Mouse (Mus musculus) hindbrain, postnatal 0 days (tissue): ENCODE measurements around the gene Nptx1. TPM values are rescaled to one million over a fixed set of nuclear protein-coding genes. Genes with fewer than 3 reads are reported as not detected.
A peak's percentile ranks its signal among the peaks of the same experiment; 100 is the strongest.

Experiments used
- ATAC-seq: fragments of 200-750 bp; cut with Nextera tagmentation; 2 replicates; pipeline ENCODE4 v1.8.0; 2017; ENCODE audit warnings: mild to moderate bottlenecking, moderate TSS enrichment, moderate library complexity
- DNase-seq: peaks from one replicate; pipeline ENCODE4 v3.0.0-alpha.2; 2015; ENCODE audit warnings: low spot score
- H3K27ac ChIP-seq: fragments of 300-500 bp; sonication (generic); 2 replicates; pipeline ENCODE4 v1.5.1; 2014; ENCODE audit warnings: mild to moderate bottlenecking
- H3K27me3 ChIP-seq: fragments of 300-500 bp; sonication (generic); 2 replicates; pipeline ENCODE4 v1.6.1; 2014; ENCODE audit warnings: low read length, mixed read lengths; ENCODE audit not compliant: insufficient read depth
- H3K36me3 ChIP-seq: fragments of 300-500 bp; sonication (generic); 2 replicates; pipeline ENCODE4 v1.6.1; 2014; ENCODE audit warnings: low read length, mixed read lengths; ENCODE audit not compliant: insufficient read depth
- H3K4me1 ChIP-seq: fragments of 300-500 bp; sonication (generic); 2 replicates; pipeline ENCODE4 v1.6.1; 2014; ENCODE audit warnings: antibody characterized with exemption, low read length, mixed read lengths; ENCODE audit not compliant: insufficient read depth
- H3K4me2 ChIP-seq: fragments of 300-500 bp; sonication (generic); 2 replicates; pipeline ENCODE4 v1.6.1; 2014; ENCODE audit warnings: low read depth, mild to moderate bottlenecking, low read length, moderate library complexity, mixed read lengths
- H3K4me3 ChIP-seq: fragments of 300-500 bp; sonication (generic); 2 replicates; pipeline ENCODE4 v1.5.1; 2014; ENCODE audit warnings: low read length
- H3K9ac ChIP-seq: fragments of 300-500 bp; sonication (generic); replicated peaks from 2 replicates; pipeline ENCODE4 v1.6.1; 2014; ENCODE audit warnings: mild to moderate bottlenecking, low read length, moderate library complexity, mixed read lengths
- H3K9me3 ChIP-seq: fragments of 300-500 bp; sonication (generic); 2 replicates; pipeline ENCODE4 v1.6.1; 2016; ENCODE audit warnings: low read length, mixed read lengths
- CTCF ChIP-seq: IDR thresholded peaks from 2 replicates; pipeline ENCODE4 v1.5.1; 2016; ENCODE audit warnings: antibody characterized with exemption, control low read depth, low read depth
- WGBS: fragments of 180-500 bp; shearing (Covaris S2); extraction: QIAGEN DNeasy Blood & Tissue Kit; methylation state at CpG from one replicate; pipeline ENCODE4 v1.1.7; 2014; 5-methylcytosine and 5-hydroxymethylcytosine counted together
- polyA plus RNA-seq: library from polyadenylated mRNA; unstranded; fragments of >200 nt; fragmentation: Nextera tagmentation; extraction: Ambion mirVana; gene quantifications from 2 replicates; pipeline ENCODE4 v1.2.1, GENCODE M21; 2015
- total RNA-seq: library from RNA; depleted of rRNA; stranded (reverse); fragments of >200 nt; gene quantifications from 2 replicates; pipeline ENCODE4 v1.2.3, GENCODE M21; 2014

Nptx1 gene
- total and polyA plus RNA-seq, 2 experiments from 2014 or later, result 10.1 to 27.0 TPM

- ATAC-seq (no peak), DNase-seq (no peak)
- H3K4me3 ChIP-seq, result no peak overlapping the region
- H3K9me3 ChIP-seq, result no peaks in the 10 kb centered on the region
- no peak overlapping the region for H3K27ac ChIP-seq
- H3K27me3 ChIP-seq, result no peaks in the 10 kb centered on the region
- H3K36me3 ChIP-seq, result no peaks in the 10 kb centered on the region; the same call in 1 of the 2 replicates
- H3K9ac ChIP-seq, result no peak overlapping the region; the same call in 1 of the 2 replicates
- H3K4me1 ChIP-seq, result peaks cover under 1% of the 10 kb centered on the region; the same call in 1 of the 2 replicates
- TF ChIP-seq CTCF, result no peak
- 77% methylated on average over 9 of the region's 9 CpGs for WGBS
- no peak overlapping the region for H3K4me2 ChIP-seq
Measured at GRCm38 (mm10) chr11:119541082-119541481, 6.5 kb downstream of the Nptx1 start.

GRCm38 (mm10) chr11:119540560-119540959 is 7.0 kb downstream of the Nptx1 start:
- Histone ChIP-seq H3K27me3 (no peaks in the 10 kb centered on the region), H3K4me1 (no peaks in the 10 kb centered on the region; the same call in 1 of the 2 replicates), H3K9ac (no peak overlapping the region), H3K9me3 (no peaks in the 10 kb centered on the region), H3K27ac (no peak overlapping the region), H3K36me3 (no peaks in the 10 kb centered on the region; the same call in 1 of the 2 replicates), H3K4me3 (no peak overlapping the region), H3K4me2 (no peak overlapping the region)
- WGBS, result 74% methylated on average over 9 of the region's 9 CpGs
- no peak for DNase-seq
- ATAC-seq, result no peak
- TF ChIP-seq CTCF, result no peak

DNA sequence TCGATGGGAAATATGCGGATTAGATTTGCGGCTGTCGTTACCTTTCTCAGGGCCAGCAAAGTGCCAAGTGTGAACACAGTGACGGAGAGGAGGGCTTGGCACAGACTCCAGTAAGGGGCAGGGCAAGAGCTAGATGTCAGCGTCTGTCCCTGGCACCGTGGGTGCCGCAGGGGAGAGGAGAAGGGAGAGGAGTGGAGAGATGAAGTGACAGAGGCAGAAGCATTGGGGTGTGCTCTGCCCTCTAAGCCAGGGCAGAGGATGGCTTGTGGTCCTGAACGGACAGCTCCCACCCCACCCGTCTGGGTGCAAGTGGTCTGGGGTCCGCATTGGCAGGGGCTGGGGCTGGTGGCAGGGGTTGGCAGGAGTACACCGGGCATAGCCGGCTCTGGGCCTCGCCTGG is 7.6 kb downstream of the Nptx1 start:
- Histone ChIP-seq H3K27me3 (no peaks in the 10 kb centered on the region), H3K36me3 (no peaks in the 10 kb centered on the region; the same call in 1 of the 2 replicates), H3K27ac (no peak overlapping the region), H3K4me3 (no peak overlapping the region), H3K9ac (no peak overlapping the region), H3K9me3 (no peaks in the 10 kb centered on the region), H3K4me1 (no peaks in the 10 kb centered on the region; the same call in 1 of the 2 replicates), H3K4me2 (no peak overlapping the region)
- DNase-seq (no peak), ATAC-seq (no peak)
- TF ChIP-seq CTCF, result no peak
- WGBS, result 29% methylated on average over 14 of the region's 14 CpGs

DNA sequence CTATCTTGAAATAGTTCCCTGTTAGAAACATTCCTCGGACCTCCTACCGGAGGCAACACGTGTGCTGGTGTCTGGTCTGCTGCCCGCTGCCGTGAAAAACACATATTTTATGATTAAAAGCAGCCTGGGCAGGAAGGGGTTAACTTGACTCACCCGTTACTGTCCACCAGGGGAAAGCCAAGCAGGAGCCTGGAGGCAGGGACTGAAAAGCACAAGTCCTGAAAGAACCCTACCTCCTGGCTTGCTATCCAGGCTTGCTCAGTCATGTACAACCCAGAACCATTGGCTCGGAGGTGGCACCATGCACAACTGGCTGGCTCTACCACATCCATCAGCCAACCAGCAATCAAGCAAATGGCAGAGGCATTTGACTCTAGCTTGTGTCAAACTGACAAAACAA is 13.8 kb downstream of the Nptx1 start:
- Histone ChIP-seq H3K36me3 (no peaks in the 10 kb centered on the region), H3K9ac (no peak overlapping the region), H3K9me3 (no peaks in the 10 kb centered on the region), H3K4me2 (no peak overlapping the region), H3K4me3 (no peak overlapping the region), H3K4me1 (peaks cover 3% of the 10 kb centered on the region; the same call in 1 of the 2 replicates), H3K27me3 (no peaks in the 10 kb centered on the region), H3K27ac (no peak overlapping the region)
- WGBS, result 63% methylated on average over 7 of the region's 7 CpGs
- peak; percentile 24 for TF ChIP-seq CTCF
- no peak for ATAC-seq
- DNase-seq, result no peak

DNA sequence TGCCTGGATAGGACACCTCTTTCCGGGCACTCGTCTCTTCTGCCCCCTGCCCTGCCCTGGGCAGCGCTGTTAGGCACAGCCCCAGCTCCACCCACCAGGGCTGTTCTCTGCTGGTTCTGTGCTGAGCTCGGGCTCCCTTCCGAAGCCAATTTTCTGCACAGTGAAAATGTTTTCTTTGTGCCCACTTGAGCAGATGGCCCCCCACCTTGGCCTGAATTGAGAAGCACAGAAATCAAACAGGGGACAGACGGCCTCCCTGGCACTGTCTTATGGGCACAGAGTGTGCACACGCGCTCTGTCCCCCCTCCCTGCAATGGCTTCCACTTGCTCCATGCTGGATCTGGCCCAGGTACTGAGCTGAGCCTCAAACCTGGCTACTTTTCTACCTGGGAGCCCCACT is 15.1 kb downstream of the Nptx1 start:
- H3K4me3 ChIP-seq, result no peak overlapping the region
- H3K27ac ChIP-seq, result no peak overlapping the region
- H3K4me2 ChIP-seq, result no peak overlapping the region
- H3K9me3 ChIP-seq, result no peaks in the 10 kb centered on the region
- 33% methylated on average over 8 of the region's 8 CpGs for WGBS
- ATAC-seq, result peak; percentile 75
- peaks cover 3% of the 10 kb centered on the region for H3K4me1 ChIP-seq
- no peaks in the 10 kb centered on the region for H3K27me3 ChIP-seq
- H3K36me3 ChIP-seq, result no peaks in the 10 kb centered on the region
- no peak for TF ChIP-seq CTCF
- DNase-seq, result peak; percentile 73
- no peak overlapping the region for H3K9ac ChIP-seq

DNA sequence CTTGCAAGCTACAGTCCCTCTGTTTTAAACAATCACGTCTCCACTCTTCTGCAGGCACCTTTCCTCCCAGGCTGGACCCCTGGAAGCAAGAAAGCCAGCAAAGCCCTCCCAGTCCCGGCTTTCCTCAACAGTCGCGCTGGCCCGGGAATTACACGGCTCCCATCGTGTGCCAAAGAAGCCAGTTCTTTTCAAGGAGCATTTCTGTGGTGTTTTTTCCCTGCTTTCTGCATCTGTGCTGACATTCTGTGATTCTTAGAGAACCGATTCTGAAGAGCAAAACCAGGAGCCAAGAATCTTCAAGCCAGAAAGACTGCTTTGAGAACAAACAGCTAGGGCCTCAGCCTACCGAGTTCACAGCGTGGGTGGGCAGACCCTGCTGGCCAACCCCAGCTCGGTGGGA is 18.6 kb downstream of the Nptx1 start:
- TF ChIP-seq CTCF, result no peak
- no peak for DNase-seq
- Histone ChIP-seq H3K9me3 (no peaks in the 10 kb centered on the region), H3K9ac (no peak overlapping the region), H3K27ac (no peak overlapping the region; the same call in 1 of the 2 replicates), H3K4me1 (peaks cover 7% of the 10 kb centered on the region), H3K27me3 (no peaks in the 10 kb centered on the region), H3K4me2 (no peak overlapping the region), H3K4me3 (no peak overlapping the region), H3K36me3 (no peaks in the 10 kb centered on the region)
- 43% methylated on average over 11 of the region's 11 CpGs for WGBS
- ATAC-seq, result no peak

- Histone ChIP-seq H3K9ac (no peak overlapping the region), H3K27ac (no peak overlapping the region), H3K36me3 (no peaks in the 10 kb centered on the region), H3K27me3 (no peaks in the 10 kb centered on the region), H3K4me1 (peaks cover 7% of the 10 kb centered on the region), H3K4me2 (no peak overlapping the region), H3K4me3 (no peak overlapping the region), H3K9me3 (no peaks in the 10 kb centered on the region)
- WGBS, result 87% methylated on average over 14 of the region's 14 CpGs
- no peak for DNase-seq
- ATAC-seq, result no peak
- no peak for TF ChIP-seq CTCF
Measured at GRCm38 (mm10) chr11:119526068-119526966, 21.2 kb downstream of the Nptx1 start.
